Mouse (Mus musculus) urinary bladder, postnatal 36 days (tissue): ENCODE results near the gene Pqlc2.

Experiments used
- DNase-seq, 2 experiments: peaks; one replicate each; pipeline ENCODE4 v3.0.0; 2022; ENCODE audit warnings: low spot score in 2 of 2, mixed read lengths in 1 of 2

The Pqlc2 gene

GRCm38 (mm10) chr4:139310171-139310898 lies at the start of gene Pqlc2, which contains the start of gene Akr7a5:
Gene Pqlc2 (minus strand): TSS chr4:139310708.
Gene Akr7a5 (plus strand): TSS chr4:139310744.
- DNase-seq: peak; percentile 98

- no peak for DNase-seq
Measured at GRCm38 (mm10) chr4:139357211-139357610, 46.7 kb upstream of the Pqlc2 start.

- DNase-seq: no peak
Measured at GRCm38 (mm10) chr4:139352832-139353231, 42.3 kb upstream of the Pqlc2 start.

GRCm38 (mm10) chr4:139351931-139352711 lies 41.6 kb upstream of the Pqlc2 start, which contains the start of the genes Mrto4, Emc1 and Ubr4:
Gene Mrto4 (minus strand): TSS chr4:139352576.
Gene Emc1 (plus strand): TSS chr4:139352587.
Gene Ubr4 (plus strand): TSS chr4:139352609.
- DNase-seq: peak; percentile 80 to 85

GRCm38 (mm10) chr4:139345416-139346019 lies 35.0 kb upstream of the Pqlc2 start:
- DNase-seq: no peak

- no peak for DNase-seq
Measured at GRCm38 (mm10) chr4:139343718-139344117, 33.2 kb upstream of the Pqlc2 start.

GRCm38 (mm10) chr4:139341556-139342233 lies 31.2 kb upstream of the Pqlc2 start:
- DNase-seq: no peak

GRCm38 (mm10) chr4:139340835-139341234 lies 30.3 kb upstream of the Pqlc2 start:
- no peak for DNase-seq

- DNase-seq: no peak
Measured at GRCm38 (mm10) chr4:139338145-139338544, 27.6 kb upstream of the Pqlc2 start.

GRCm38 (mm10) chr4:139336822-139337483 lies 26.4 kb upstream of the Pqlc2 start:
- peak; percentile 71 to 79 for DNase-seq

- no peak for DNase-seq
Measured at GRCm38 (mm10) chr4:139335507-139335906, 25.0 kb upstream of the Pqlc2 start.

GRCm38 (mm10) chr4:139334631-139335295 lies 24.3 kb upstream of the Pqlc2 start:
- no peak for DNase-seq

- DNase-seq: peak; percentile 60 to 75
Measured at GRCm38 (mm10) chr4:139330605-139331004, 20.1 kb upstream of the Pqlc2 start.

- DNase-seq: no peak
Measured at GRCm38 (mm10) chr4:139319740-139320139, 9.2 kb upstream of the Pqlc2 start.

GRCm38 (mm10) chr4:139318449-139318848 lies 7.9 kb upstream of the Pqlc2 start:
- DNase-seq: no peak

- no peak for DNase-seq
Measured at GRCm38 (mm10) chr4:139312632-139313031, 2.1 kb upstream of the Pqlc2 start.

- no peak for DNase-seq
Measured at GRCm38 (mm10) chr4:139311707-139312106, 1.2 kb upstream of the Pqlc2 start.

GRCm38 (mm10) chr4:139310899-139311701 lies 592 bp upstream of the Pqlc2 start:
- no peak for DNase-seq

- no peak for DNase-seq
Measured at GRCm38 (mm10) chr4:139309651-139310050, 857 bp downstream of the Pqlc2 start.

GRCm38 (mm10) chr4:139307916-139308315 lies 2.6 kb downstream of the Pqlc2 start:
- DNase-seq: no peak
